Mouse (Mus musculus): ENCODE results near the gene Brd4. TPM values are rescaled to one million over a fixed set of nuclear protein-coding genes. Genes with fewer than 3 reads are reported as not detected.
"Not testable (repeated sequence)": the region's sequence is repeated elsewhere in the genome, so short reads cannot be mapped to it uniquely, and the experiment has no call there.

The Brd4 gene
- polyA plus RNA-seq, 2 experiments = 80.0 to 97.3 TPM

DNA sequence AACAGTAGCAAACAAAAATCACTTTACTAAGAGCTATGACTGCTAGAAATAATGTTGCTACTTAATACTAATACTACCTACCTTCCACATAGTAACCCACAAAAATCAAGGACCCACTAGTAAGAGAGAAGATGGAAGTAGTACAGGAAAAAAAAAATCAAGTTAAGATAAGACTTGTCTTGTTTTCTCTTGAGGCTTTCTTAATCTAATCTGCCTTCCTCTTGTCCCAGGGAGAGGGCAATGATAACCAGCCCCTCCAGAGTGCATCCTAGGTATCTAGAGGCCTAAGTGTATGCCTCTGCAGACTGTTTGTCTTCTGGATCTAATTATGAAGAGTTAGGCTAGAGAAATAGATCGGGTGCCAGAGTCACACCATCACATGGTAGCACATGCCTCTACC, 45.9 kb downstream of the Brd4 start:
- ATAC-seq (ENCODE audit: low FRiP score, low read depth) (no peak), DNase-seq (ENCODE audit: low spot score) (no peak)
- Histone ChIP-seq H3K27ac (replicated peaks; ENCODE audit: low read depth, low read length) (no peak overlapping the region), H3K4me3 (replicated peaks; ENCODE audit: low read length) (no peak overlapping the region), H3K9me3 (ENCODE audit: control insufficient read depth, low read length) (no peaks in the 10 kb centered on the region), H3K4me1 (ENCODE audit: control insufficient read depth, insufficient read depth, low read length) (peaks cover 9% of the 10 kb centered on the region; the same call in 1 of the 2 replicates), H3K36me3 (ENCODE audit: control insufficient read depth, insufficient read depth, low read length) (peaks cover 9% of the 10 kb centered on the region; the same call in 1 of the 2 replicates), H3K27me3 (ENCODE audit: control insufficient read depth, insufficient read depth, low read length) (no peaks in the 10 kb centered on the region), H3K9ac (ENCODE audit: low read depth, low read length, severe bottlenecking) (no peak overlapping the region), H3K4me2 (replicated peaks; ENCODE audit: low read depth, low read length, severe bottlenecking) (no peak overlapping the region)
- TF ChIP-seq POLR2A (IDR thresholded peaks at IDR 0.05; ENCODE audit: borderline replicate concordance, extremely low read depth, insufficient read depth, insufficient read length) = no peak
- WGBS = 41% methylated on average over 1 of the region's 1 CpGs

GRCm38 (mm10) chr17:32235534-32236191, 48.9 kb downstream of the Brd4 start:
- H3K27ac ChIP-seq (replicated peaks; ENCODE audit: low read depth, low read length) = peak overlapping the region; percentile 23
- H3K4me3 ChIP-seq (replicated peaks; ENCODE audit: low read length) = no peak overlapping the region
- ATAC-seq (ENCODE audit: low FRiP score, low read depth) (peak; percentile 67), DNase-seq (ENCODE audit: low spot score) (peak; percentile 76)
- peaks cover 5% of the 10 kb centered on the region; the same call in 1 of the 2 replicates for H3K36me3 ChIP-seq (ENCODE audit: control insufficient read depth, insufficient read depth, low read length)
- no peaks in the 10 kb centered on the region for H3K9me3 ChIP-seq (ENCODE audit: control insufficient read depth, low read length)
- 53% methylated on average over 5 of the region's 5 CpGs for WGBS
- H3K27me3 ChIP-seq (ENCODE audit: control insufficient read depth, insufficient read depth, low read length) = no peaks in the 10 kb centered on the region
- no peak for TF ChIP-seq POLR2A (IDR thresholded peaks at IDR 0.05; ENCODE audit: borderline replicate concordance, extremely low read depth, insufficient read depth, insufficient read length)
- peaks cover 9% of the 10 kb centered on the region; the same call in 1 of the 2 replicates for H3K4me1 ChIP-seq (ENCODE audit: control insufficient read depth, insufficient read depth, low read length)
- no peak overlapping the region for H3K9ac ChIP-seq (ENCODE audit: low read depth, low read length, severe bottlenecking)
- no peak overlapping the region for H3K4me2 ChIP-seq (replicated peaks; ENCODE audit: low read depth, low read length, severe bottlenecking)

DNA sequence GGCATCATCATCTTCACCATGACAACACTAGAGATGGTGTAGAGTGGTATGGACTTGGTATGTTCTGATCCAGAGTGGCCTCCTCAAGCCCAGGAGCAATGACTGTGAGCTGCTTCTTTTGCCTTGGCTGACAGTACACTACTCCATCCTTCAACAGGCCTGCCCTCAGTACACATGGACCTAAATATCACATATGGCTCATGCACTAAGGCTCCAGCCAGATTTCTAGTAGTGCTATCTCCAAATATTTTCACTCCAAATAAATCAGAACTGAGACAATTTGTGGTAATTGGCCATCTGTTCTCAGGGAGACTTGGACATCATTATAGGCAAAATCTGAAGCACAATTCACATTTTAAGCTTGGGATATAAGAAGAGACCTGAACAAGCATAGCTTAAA, 51.3 kb downstream of the Brd4 start:
- H3K9ac ChIP-seq (ENCODE audit: low read depth, low read length, severe bottlenecking) = no peak overlapping the region
- ATAC-seq (ENCODE audit: low FRiP score, low read depth) (no peak), DNase-seq (ENCODE audit: low spot score) (no peak)
- no peaks in the 10 kb centered on the region for H3K27me3 ChIP-seq (ENCODE audit: control insufficient read depth, insufficient read depth, low read length)
- H3K9me3 ChIP-seq (ENCODE audit: control insufficient read depth, low read length) = no peaks in the 10 kb centered on the region
- no peak overlapping the region for H3K4me2 ChIP-seq (replicated peaks; ENCODE audit: low read depth, low read length, severe bottlenecking)
- no peak for TF ChIP-seq POLR2A (IDR thresholded peaks at IDR 0.05; ENCODE audit: borderline replicate concordance, extremely low read depth, insufficient read depth, insufficient read length)
- no peak overlapping the region for H3K27ac ChIP-seq (replicated peaks; ENCODE audit: low read depth, low read length)
- H3K4me3 ChIP-seq (replicated peaks; ENCODE audit: low read length) = no peak overlapping the region
- peaks cover 13% of the 10 kb centered on the region for H3K36me3 ChIP-seq (ENCODE audit: control insufficient read depth, insufficient read depth, low read length)
- peaks cover 9% of the 10 kb centered on the region; the same call in 1 of the 2 replicates for H3K4me1 ChIP-seq (ENCODE audit: control insufficient read depth, insufficient read depth, low read length)

DNA sequence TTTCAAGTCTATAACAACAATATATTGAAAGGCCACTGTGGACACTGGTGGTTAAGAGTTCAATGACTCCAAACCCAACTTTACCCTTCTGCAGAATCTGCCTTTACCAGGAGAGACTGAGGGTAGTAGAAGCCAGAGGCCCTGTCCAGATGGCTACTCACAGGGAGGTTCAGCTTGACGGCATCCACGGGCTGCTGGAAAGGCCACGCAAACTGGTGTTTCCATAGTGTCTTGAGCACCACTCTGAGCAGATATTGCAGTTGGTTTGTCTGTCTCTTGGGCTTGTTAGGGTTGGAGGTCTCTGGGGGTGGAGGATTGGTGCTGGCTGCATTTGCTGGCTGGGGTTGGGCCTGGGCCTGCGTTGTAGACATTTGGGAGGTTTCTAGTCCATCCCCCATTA, 55.3 kb downstream of the Brd4 start:
- H3K4me2 ChIP-seq (replicated peaks; ENCODE audit: low read depth, low read length, severe bottlenecking) = no peak overlapping the region
- TF ChIP-seq POLR2A (IDR thresholded peaks at IDR 0.05; ENCODE audit: borderline replicate concordance, extremely low read depth, insufficient read depth, insufficient read length) = no peak

GRCm38 (mm10) chr17:32220873-32221272, 63.6 kb downstream of the Brd4 start:
- Histone ChIP-seq H3K4me2 (replicated peaks; ENCODE audit: low read depth, low read length, severe bottlenecking) (no peak overlapping the region), H3K9me3 (ENCODE audit: control insufficient read depth, low read length) (no peaks in the 10 kb centered on the region), H3K4me1 (ENCODE audit: control insufficient read depth, insufficient read depth, low read length) (no peaks in the 10 kb centered on the region), H3K4me3 (replicated peaks; ENCODE audit: low read length) (no peak overlapping the region), H3K27me3 (ENCODE audit: control insufficient read depth, insufficient read depth, low read length) (no peaks in the 10 kb centered on the region), H3K36me3 (ENCODE audit: control insufficient read depth, insufficient read depth, low read length) (peaks cover 89% of the 10 kb centered on the region), H3K9ac (ENCODE audit: low read depth, low read length, severe bottlenecking) (no peak overlapping the region), H3K27ac (replicated peaks; ENCODE audit: low read depth, low read length) (no peak overlapping the region)
- TF ChIP-seq POLR2A (IDR thresholded peaks at IDR 0.05; ENCODE audit: borderline replicate concordance, extremely low read depth, insufficient read depth, insufficient read length) = no peak
- DNase-seq (ENCODE audit: low spot score) (no peak), ATAC-seq (ENCODE audit: low FRiP score, low read depth) (no peak)
- WGBS = 76% methylated on average over 3 of the region's 3 CpGs

More for the DNA sequence above, 55.3 kb downstream of the Brd4 start:
- no peaks in the 10 kb centered on the region for H3K9me3 ChIP-seq (ENCODE audit: control insufficient read depth, low read length)
- DNase-seq (ENCODE audit: low spot score) = no peak
- H3K4me1 ChIP-seq (ENCODE audit: control insufficient read depth, insufficient read depth, low read length) = no peaks in the 10 kb centered on the region
- H3K27me3 ChIP-seq (ENCODE audit: control insufficient read depth, insufficient read depth, low read length) = no peaks in the 10 kb centered on the region
- 96% methylated on average over 4 of the region's 4 CpGs for WGBS
- no peak for ATAC-seq (ENCODE audit: low FRiP score, low read depth)
- no peak overlapping the region for H3K9ac ChIP-seq (ENCODE audit: low read depth, low read length, severe bottlenecking)
- H3K27ac ChIP-seq (replicated peaks; ENCODE audit: low read depth, low read length) = no peak overlapping the region
- H3K4me3 ChIP-seq (replicated peaks; ENCODE audit: low read length) = no peak overlapping the region
- H3K36me3 ChIP-seq (ENCODE audit: control insufficient read depth, insufficient read depth, low read length) = peaks cover 41% of the 10 kb centered on the region

GRCm38 (mm10) chr17:32215587-32215986, 68.9 kb downstream of the Brd4 start:
- H3K36me3 ChIP-seq (ENCODE audit: control insufficient read depth, insufficient read depth, low read length) = peaks cover 88% of the 10 kb centered on the region
- H3K4me2 ChIP-seq (replicated peaks; ENCODE audit: low read depth, low read length, severe bottlenecking); H3K4me3 ChIP-seq (replicated peaks; ENCODE audit: low read length); H3K27me3 ChIP-seq (ENCODE audit: control insufficient read depth, insufficient read depth, low read length); ATAC-seq (ENCODE audit: low FRiP score, low read depth); DNase-seq (ENCODE audit: low spot score); H3K9ac ChIP-seq (ENCODE audit: low read depth, low read length, severe bottlenecking); H3K27ac ChIP-seq (replicated peaks; ENCODE audit: low read depth, low read length); H3K9me3 ChIP-seq (ENCODE audit: control insufficient read depth, low read length); H3K4me1 ChIP-seq (ENCODE audit: control insufficient read depth, insufficient read depth, low read length): not testable (repeated sequence)
- whole genome bisulfite sequencing = 77% methylated on average over 4 of the region's 4 CpGs

GRCm38 (mm10) chr17:32211554-32211953, 73.0 kb downstream of the Brd4 start:
- H3K9me3 ChIP-seq (ENCODE audit: control insufficient read depth, low read length); DNase-seq (ENCODE audit: low spot score); H3K4me3 ChIP-seq (replicated peaks; ENCODE audit: low read length); H3K4me2 ChIP-seq (replicated peaks; ENCODE audit: low read depth, low read length, severe bottlenecking); H3K27ac ChIP-seq (replicated peaks; ENCODE audit: low read depth, low read length); H3K9ac ChIP-seq (ENCODE audit: low read depth, low read length, severe bottlenecking); H3K4me1 ChIP-seq (ENCODE audit: control insufficient read depth, insufficient read depth, low read length); ATAC-seq (ENCODE audit: low FRiP score, low read depth); H3K27me3 ChIP-seq (ENCODE audit: control insufficient read depth, insufficient read depth, low read length): not testable (repeated sequence)
- peaks cover 83% of the 10 kb centered on the region for H3K36me3 ChIP-seq (ENCODE audit: control insufficient read depth, insufficient read depth, low read length)
- 90% methylated on average over 6 of the region's 6 CpGs for WGBS
